8 mouse cellular contexts compared by ENCODE assay signal in the genomic region with DNA sequence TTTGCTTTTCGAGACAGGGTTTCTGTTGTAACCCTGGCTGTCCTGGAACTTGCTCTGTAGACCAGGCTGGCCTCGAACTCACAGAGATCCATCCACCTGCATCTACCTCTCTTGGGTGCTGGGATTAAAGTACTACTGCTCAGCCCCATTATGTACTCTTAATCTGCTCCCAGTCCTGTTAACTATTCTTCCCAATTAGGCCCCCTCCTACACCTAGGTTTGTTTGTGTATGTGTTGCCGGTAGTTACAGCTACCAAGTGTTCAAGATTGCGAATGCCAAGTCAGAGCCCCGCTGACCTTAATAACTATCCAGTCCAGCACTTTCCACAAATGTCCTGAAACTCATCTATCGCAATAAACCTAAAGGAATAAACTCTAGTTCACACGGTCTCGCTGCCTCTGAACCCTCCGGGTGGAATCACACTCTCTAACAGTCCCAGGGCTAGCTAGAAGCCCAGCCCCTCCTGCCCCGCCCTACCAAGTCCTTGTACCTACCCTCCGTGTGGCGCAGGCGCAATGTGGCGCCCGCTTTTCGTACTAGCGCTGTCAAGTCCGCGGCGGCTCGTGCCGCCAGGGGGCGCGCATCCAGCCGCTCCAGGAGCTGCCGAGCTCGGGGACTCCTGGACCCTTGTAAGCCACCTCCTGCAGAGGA. TPM values are rescaled to one million over a fixed set of nuclear protein-coding genes. Genes with fewer than 3 reads are reported as not detected.
DNase-seq lines count a peak whose midpoint lies in the region; ATAC-seq and TF ChIP-seq lines count a peak whose summit lies in the region.

No protein-coding gene starts in this region.

- peak; percentile 88 for ATAC-seq in forebrain, postnatal 0 days
- ATAC-seq in lung, embryonic 14.5 days (ENCODE audit: insufficient read depth) = peak; percentile 98
- ATAC-seq in neutrophil, adult 5-6 weeks (ENCODE audit: extremely low read depth, insufficient number of reproducible peaks, low FRiP score, poor library complexity, severe bottlenecking) = peak; percentile 98

- peak overlapping the region; percentile 1; the same call in 1 of the 2 replicates for H3K27ac ChIP-seq in MEL (ENCODE audit: control insufficient read depth, low read depth, low read length)
- no peak overlapping the region for H3K27ac ChIP-seq in cerebellum, adult 2 months (ENCODE audit: insufficient read depth, low read length)
- no peak overlapping the region for H3K27ac ChIP-seq in forebrain, postnatal 0 days (ENCODE audit: low read depth, low read length)
- H3K27ac ChIP-seq in lung, embryonic 14.5 days (ENCODE audit: low read depth) = no peak overlapping the region

- peak in 2 of 3 experiments; percentile 82 to 95; a peak in 4 of 6 replicates for TF ChIP-seq CTCF in MEL (IDR thresholded peaks at IDR 0.05 in 2 of 3, conservative IDR thresholded peaks at IDR 0.05 in 1 of 3; ENCODE audit: control insufficient read depth in 1 of 3, insufficient read depth in 1 of 3, low read depth in 2 of 3, low read length in 3 of 3, poor library complexity in 1 of 3, severe bottlenecking in 1 of 3)
- peak; percentile 57; the same call in 1 of the 2 replicates for TF ChIP-seq CTCF in cerebellum, adult 2 months (IDR thresholded peaks at IDR 0.05; ENCODE audit: borderline replicate concordance, insufficient read depth, low read depth, low read length)
- peak; percentile 80 for TF ChIP-seq CTCF in forebrain, postnatal 0 days (IDR thresholded peaks at IDR 0.05; ENCODE audit: low read depth)
- peak; percentile 85 for TF ChIP-seq CTCF in lung, embryonic 14.5 days (IDR thresholded peaks at IDR 0.05; ENCODE audit: low read depth)

- peaks cover 4% of the 10 kb centered on the region in 2 experiments for H3K27me3 ChIP-seq in MEL (ENCODE audit: control insufficient read depth in 1 of 2, insufficient read depth in 2 of 2, low read length in 2 of 2)
- H3K27me3 ChIP-seq in cerebellum, adult 2 months (ENCODE audit: control insufficient read depth, insufficient read depth, low read length) = no peaks in the 10 kb centered on the region
- no peaks in the 10 kb centered on the region for H3K27me3 ChIP-seq in forebrain, postnatal 0 days (ENCODE audit: insufficient read depth, low read length)
- no peaks in the 10 kb centered on the region for H3K27me3 ChIP-seq in lung, embryonic 14.5 days (ENCODE audit: insufficient read depth, low read length)

- WGBS in cerebellum, adult 2 months = 13% methylated on average over 27 of the region's 27 CpGs
- 29% methylated on average over 27 of the region's 27 CpGs for WGBS in forebrain, postnatal 0 days
- WGBS in lung, embryonic 14.5 days = 8% methylated on average over 27 of the region's 27 CpGs

- DNase-seq in MEL (ENCODE audit: low read depth, low spot score) = peak; percentile 98
- peak; percentile 88 to 90 for DNase-seq in cerebellum, adult 2 months
- DNase-seq in forebrain, postnatal 0 days = peak; percentile 92
- peak; percentile 92 for DNase-seq in heart, postnatal 4 days
- peak; percentile 56 to 84 for DNase-seq in layer of hippocampus, adult 8-10 months (ENCODE audit: low spot score in 2 of 2)
- DNase-seq in lung, embryonic 14.5 days = peak; percentile 94
- peak; percentile 85 for DNase-seq in testis, postnatal 14 days (ENCODE audit: low spot score)

- H3K79me2 ChIP-seq in MEL (ENCODE audit: control insufficient read depth, insufficient read depth, low read length, poor library complexity) = peaks cover 1% of the 10 kb centered on the region; the same call in 1 of the 2 replicates

- peak; percentile 41 for TF ChIP-seq RAD21 in MEL (IDR thresholded peaks at IDR 0.05; ENCODE audit: low read depth, low read length)

- TF ChIP-seq EP300 in MEL (IDR thresholded peaks at IDR 0.05; ENCODE audit: low read depth in 1 of 2, low read length in 2 of 2) = no peak

- peak overlapping the region; percentile 49 for H3K4me2 ChIP-seq in forebrain, postnatal 0 days (ENCODE audit: low read depth)
- peak overlapping the region; percentile 58 for H3K4me2 ChIP-seq in lung, embryonic 14.5 days

- H3K9me3 ChIP-seq in MEL (replicated peaks; ENCODE audit: insufficient read depth, low read length) = no peaks in the 10 kb centered on the region
- no peaks in the 10 kb centered on the region for H3K9me3 ChIP-seq in forebrain, postnatal 0 days (ENCODE audit: low read length)
- H3K9me3 ChIP-seq in lung, embryonic 14.5 days (ENCODE audit: low read depth, low read length) = no peaks in the 10 kb centered on the region

- peaks cover 0 to 6% of the 10 kb centered on the region in 2 experiments; a peak in 1 of 4 replicates for H3K4me1 ChIP-seq in MEL (ENCODE audit: control insufficient read depth in 1 of 2, insufficient read depth in 2 of 2, low read length in 2 of 2)
- peaks cover 6% of the 10 kb centered on the region for H3K4me1 ChIP-seq in cerebellum, adult 2 months (ENCODE audit: control insufficient read depth, insufficient read depth, low read length)
- H3K4me1 ChIP-seq in forebrain, postnatal 0 days (ENCODE audit: insufficient read depth) = no peaks in the 10 kb centered on the region
- H3K4me1 ChIP-seq in lung, embryonic 14.5 days (ENCODE audit: insufficient read depth) = no peaks in the 10 kb centered on the region

- peak overlapping the region; percentile 54 to 67 for H3K4me3 ChIP-seq in MEL (ENCODE audit: control insufficient read depth in 1 of 2, insufficient read depth in 1 of 2, low read depth in 2 of 2, low read length in 2 of 2)
- peak overlapping the region; percentile 53 for H3K4me3 ChIP-seq in cerebellum, adult 2 months (replicated peaks; ENCODE audit: insufficient read depth, low read depth, low read length)
- H3K4me3 ChIP-seq in forebrain, postnatal 0 days (ENCODE audit: low read depth, low read length) = peak overlapping the region; percentile 21
- peak overlapping the region; percentile 21 for H3K4me3 ChIP-seq in lung, embryonic 14.5 days (ENCODE audit: low read depth, low read length)

- peak overlapping the region; percentile 65 for H3K9ac ChIP-seq in MEL (ENCODE audit: control insufficient read depth, low read depth, low read length, poor library complexity, severe bottlenecking)
- H3K9ac ChIP-seq in forebrain, postnatal 0 days = no peak overlapping the region
- H3K9ac ChIP-seq in lung, embryonic 14.5 days = no peak overlapping the region

- H3K36me3 ChIP-seq in MEL (ENCODE audit: control insufficient read depth in 1 of 2, insufficient read depth in 2 of 2, low read length in 2 of 2) = peaks cover 0 to 3% of the 10 kb centered on the region in 2 experiments; a peak in 1 of 4 replicates
- no peaks in the 10 kb centered on the region for H3K36me3 ChIP-seq in forebrain, postnatal 0 days (ENCODE audit: insufficient read depth)
- no peaks in the 10 kb centered on the region for H3K36me3 ChIP-seq in lung, embryonic 14.5 days (ENCODE audit: insufficient read depth)

- TF ChIP-seq POLR2A in MEL (IDR thresholded peaks at IDR 0.05; ENCODE audit: control insufficient read depth in 1 of 2, insufficient read depth in 1 of 2, low read depth in 1 of 2, low read length in 2 of 2, poor library complexity in 1 of 2) = peak in 1 of 2 experiments; percentile 71; a peak in 2 of 4 replicates
- TF ChIP-seq POLR2A in cerebellum, adult 2 months (IDR thresholded peaks at IDR 0.05; ENCODE audit: borderline replicate concordance, insufficient read depth, low read length) = no peak

RNA-seq across cellular contexts. Expression of a gene that starts 1.5 kb away (rescaled TPM):
- 0.15 and 0.20 TPM in 2 replicates for total RNA-seq in MEL (2012; rRNA removed)
- polyA plus RNA-seq in MEL (2012; ENCODE audit: insufficient read depth in 1 of 2, insufficient read length in 2 of 2, low read depth in 1 of 2, low replicate concordance in 2 of 2, missing spikeins in 1 of 2) = under 1 TPM in 1 of 2 experiments, not detected in 1; 0.33 TPM
- 2.2 and 2.6 TPM in 2 replicates for polyA plus RNA-seq in cerebellum, adult 2 months (2012; rRNA removed)
- 0.15 TPM in 1 of 2 replicates, not detected in the other for total RNA-seq in forebrain, postnatal 0 days (2014; rRNA removed)
- polyA plus RNA-seq in forebrain, postnatal 0 days (2015; fragmentation: Nextera tagmentation; extraction: Ambion mirVana) = 0.21 and 0.22 TPM in 2 replicates
- total RNA-seq in heart, postnatal 4 days (2021) = 1 to 10 TPM; 2.3 to 2.7 TPM
- under 1 TPM; 0.23 to 0.36 (median 0.30) TPM for total RNA-seq in layer of hippocampus, adult 8-10 months (2022)
- 0.12 and 0.13 TPM in 2 replicates for polyA plus RNA-seq in lung, embryonic 14.5 days (2014; fragmentation: Nextera tagmentation; extraction: Ambion mirVana)
- total RNA-seq in neutrophil, adult 5-6 weeks (2017) = 1.4 TPM in 1 of 2 replicates, not detected in the other

RNA-seq across cellular contexts. Expression of a gene that starts 8.3 kb away (rescaled TPM):
- 95.7 and 148 TPM in 2 replicates for total RNA-seq in MEL (2012; rRNA removed)
- 100 to 1,000 TPM; 163 to 407 TPM for polyA plus RNA-seq in MEL (2012; ENCODE audit: insufficient read depth in 1 of 2, insufficient read length in 2 of 2, low read depth in 1 of 2, low replicate concordance in 2 of 2, missing spikeins in 1 of 2)
- 5.2 and 6.5 TPM in 2 replicates for polyA plus RNA-seq in cerebellum, adult 2 months (2012; rRNA removed)
- total RNA-seq in forebrain, postnatal 0 days (2014; rRNA removed) = 15.7 and 24.3 TPM in 2 replicates
- polyA plus RNA-seq in forebrain, postnatal 0 days (2015; fragmentation: Nextera tagmentation; extraction: Ambion mirVana) = 37.3 and 38.3 TPM in 2 replicates
- total RNA-seq in heart, postnatal 4 days (2021) = 100 to 1,000 TPM; 101 to 115 TPM
- total RNA-seq in layer of hippocampus, adult 8-10 months (2022) = 1 to 10 TPM; 4.6 to 7.8 (median 6.0) TPM
- polyA plus RNA-seq in lung, embryonic 14.5 days (2014; fragmentation: Nextera tagmentation; extraction: Ambion mirVana) = 185 and 188 TPM in 2 replicates
- 137 and 138 TPM in 2 replicates for total RNA-seq in neutrophil, adult 5-6 weeks (2017)

RNA-seq across cellular contexts. Expression of a gene that starts 17.4 kb away (rescaled TPM):
- 23.0 and 23.4 TPM in 2 replicates for total RNA-seq in MEL (2012; rRNA removed)
- polyA plus RNA-seq in MEL (2012; ENCODE audit: insufficient read depth in 1 of 2, insufficient read length in 2 of 2, low read depth in 1 of 2, low replicate concordance in 2 of 2, missing spikeins in 1 of 2) = 100 to 1,000 TPM in 1 of 2 experiments, 10 to 100 TPM in 1; 37.0 to 539 TPM
- 30.5 and 33.1 TPM in 2 replicates for polyA plus RNA-seq in cerebellum, adult 2 months (2012; rRNA removed)
- 15.9 and 21.0 TPM in 2 replicates for total RNA-seq in forebrain, postnatal 0 days (2014; rRNA removed)
- 36.4 and 41.2 TPM in 2 replicates for polyA plus RNA-seq in forebrain, postnatal 0 days (2015; fragmentation: Nextera tagmentation; extraction: Ambion mirVana)
- total RNA-seq in heart, postnatal 4 days (2021) = 10 to 100 TPM; 26.1 to 26.4 TPM
- 10 to 100 TPM; 33.2 to 39.4 (median 35.8) TPM for total RNA-seq in layer of hippocampus, adult 8-10 months (2022)
- 46.6 and 46.9 TPM in 2 replicates for polyA plus RNA-seq in lung, embryonic 14.5 days (2014; fragmentation: Nextera tagmentation; extraction: Ambion mirVana)
- 67.2 and 69.5 TPM in 2 replicates for total RNA-seq in neutrophil, adult 5-6 weeks (2017)

RNA-seq across cellular contexts. Expression of a gene that starts 22.5 kb away (rescaled TPM):
- total RNA-seq in MEL (2012; rRNA removed) = 1.2 TPM in 2 replicates
- polyA plus RNA-seq in MEL (2012; ENCODE audit: insufficient read depth in 1 of 2, insufficient read length in 2 of 2, low read depth in 1 of 2, low replicate concordance in 2 of 2, missing spikeins in 1 of 2) = 1 to 10 TPM in 1 of 2 experiments, not detected in 1; 3.3 TPM
- 1.7 and 2.1 TPM in 2 replicates for polyA plus RNA-seq in cerebellum, adult 2 months (2012; rRNA removed)
- 1.2 TPM in 2 replicates for total RNA-seq in forebrain, postnatal 0 days (2014; rRNA removed)
- 1.0 and 1.5 TPM in 2 replicates for polyA plus RNA-seq in forebrain, postnatal 0 days (2015; fragmentation: Nextera tagmentation; extraction: Ambion mirVana)
- 10 to 100 TPM; 11.9 to 12.0 TPM for total RNA-seq in heart, postnatal 4 days (2021)
- 1 to 10 TPM in 3 of 4 experiments, under 1 TPM in 1; 0.70 to 2.3 (median 1.9) TPM for total RNA-seq in layer of hippocampus, adult 8-10 months (2022)
- polyA plus RNA-seq in lung, embryonic 14.5 days (2014; fragmentation: Nextera tagmentation; extraction: Ambion mirVana) = 8.3 and 8.6 TPM in 2 replicates
- 37.0 and 40.0 TPM in 2 replicates for total RNA-seq in neutrophil, adult 5-6 weeks (2017)

RNA-seq across cellular contexts. Expression of a gene that starts 34.6 kb away (rescaled TPM):
- total RNA-seq in MEL (2012; rRNA removed) = 13.9 and 16.0 TPM in 2 replicates
- 10 to 100 TPM in 1 of 2 experiments, not detected in 1; 36.1 TPM for polyA plus RNA-seq in MEL (2012; ENCODE audit: insufficient read depth in 1 of 2, insufficient read length in 2 of 2, low read depth in 1 of 2, low replicate concordance in 2 of 2, missing spikeins in 1 of 2)
- polyA plus RNA-seq in cerebellum, adult 2 months (2012; rRNA removed) = 81.8 and 82.7 TPM in 2 replicates
- total RNA-seq in forebrain, postnatal 0 days (2014; rRNA removed) = 29.0 and 32.2 TPM in 2 replicates
- polyA plus RNA-seq in forebrain, postnatal 0 days (2015; fragmentation: Nextera tagmentation; extraction: Ambion mirVana) = 30.8 and 31.5 TPM in 2 replicates
- total RNA-seq in heart, postnatal 4 days (2021) = 10 to 100 TPM; 23.6 to 23.9 TPM
- total RNA-seq in layer of hippocampus, adult 8-10 months (2022) = 10 to 100 TPM; 55.6 to 68.4 (median 62.7) TPM
- polyA plus RNA-seq in lung, embryonic 14.5 days (2014; fragmentation: Nextera tagmentation; extraction: Ambion mirVana) = 32.1 and 32.8 TPM in 2 replicates
- total RNA-seq in neutrophil, adult 5-6 weeks (2017) = 80.8 and 86.0 TPM in 2 replicates
